Mouse (Mus musculus): ENCODE measurements around the gene Bahcc1.

- TF ChIP-seq CTCF (IDR thresholded peaks at IDR 0.05; ENCODE audit: low read depth) = no peak
- TF ChIP-seq EP300 (IDR thresholded peaks at IDR 0.05; ENCODE audit: low read depth) = no peak
Measured at GRCm38 (mm10) chr11:120200621-120201020, 32.1 kb upstream of the Bahcc1 start.
